Mouse (Mus musculus) spleen, postnatal 4 days (tissue): ENCODE measurements around the gene Rap2b.

Experiments
- DNase-seq, 2 experiments: peaks; one replicate each; pipeline ENCODE4 v3.0.0; 2022; ENCODE audit warnings: low spot score in 2 of 2

Gene Rap2b

GRCm38 (mm10) chr3:61386368-61386767, 24.9 kb downstream of the Rap2b start:
- DNase-seq = no peak

- no peak for DNase-seq
Measured at GRCm38 (mm10) chr3:61391564-61391963, 30.1 kb downstream of the Rap2b start.

GRCm38 (mm10) chr3:61392881-61393280, 31.4 kb downstream of the Rap2b start:
- no peak for DNase-seq

- DNase-seq = no peak
Measured at GRCm38 (mm10) chr3:61393520-61393919, 32.1 kb downstream of the Rap2b start.

GRCm38 (mm10) chr3:61395382-61395781, 33.9 kb downstream of the Rap2b start:
- DNase-seq = no peak

GRCm38 (mm10) chr3:61396728-61397127, 35.3 kb downstream of the Rap2b start:
- DNase-seq = no peak

GRCm38 (mm10) chr3:61400823-61401387, 39.5 kb downstream of the Rap2b start:
- DNase-seq = no peak

DNA sequence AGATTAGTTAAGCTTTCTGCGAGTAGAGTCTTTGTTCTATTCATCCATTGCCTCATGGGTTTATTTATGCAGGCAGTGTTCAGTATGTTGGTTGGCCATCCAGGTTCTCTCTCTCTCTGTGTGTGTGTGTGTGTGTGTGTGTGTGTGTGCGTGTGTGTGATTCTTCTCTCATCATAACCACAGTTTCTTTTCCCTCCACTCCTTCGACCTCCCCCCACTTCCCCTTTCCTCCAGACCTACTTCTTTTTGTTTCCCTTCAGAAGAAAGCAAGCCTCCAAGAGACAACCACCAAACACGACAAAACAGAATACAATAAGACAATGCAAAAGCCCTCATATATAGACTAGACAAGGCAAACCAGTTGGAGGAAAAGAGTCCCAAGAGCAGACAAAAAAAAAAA, 45.5 kb downstream of the Rap2b start:
- DNase-seq = no peak

DNA sequence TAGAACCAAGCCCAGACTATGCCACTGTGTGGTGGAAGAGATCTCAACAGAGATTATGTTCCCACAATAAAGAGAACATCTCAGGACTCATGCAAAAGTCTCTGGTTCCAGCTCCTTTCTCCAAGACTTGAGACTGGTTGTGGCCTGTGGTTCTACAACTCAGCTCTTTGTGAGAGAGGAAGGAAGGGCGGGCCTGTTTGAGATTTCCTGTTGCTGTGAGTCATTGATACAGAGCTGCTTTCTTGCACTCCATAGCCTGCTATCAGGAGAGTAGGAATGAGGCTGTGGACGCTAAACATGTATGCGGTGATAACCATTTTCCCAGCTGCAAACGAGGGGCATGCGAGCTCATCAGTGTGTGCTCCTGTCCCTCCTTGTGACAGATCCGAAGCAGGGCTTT, 48.2 kb downstream of the Rap2b start:
- peak in 1 of 2 experiments; percentile 18 for DNase-seq

DNA sequence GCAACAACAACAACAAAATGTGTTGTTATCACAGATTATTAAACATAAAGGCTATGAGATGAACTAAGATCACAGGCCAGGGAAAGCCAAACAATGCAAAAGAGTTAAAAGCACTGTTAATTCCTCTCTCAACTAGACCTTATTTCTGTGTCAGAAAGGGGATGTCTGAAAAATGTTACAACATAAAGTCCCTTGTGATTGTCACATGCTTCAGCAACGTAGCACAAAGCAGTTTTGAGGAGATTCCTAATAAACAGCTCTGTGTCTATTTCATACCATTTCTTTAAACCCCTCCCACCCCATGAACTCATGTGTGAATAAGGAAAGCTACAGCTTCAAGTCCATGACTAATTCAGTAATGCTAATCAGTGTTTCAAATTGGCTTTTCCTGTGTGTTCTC, 54.4 kb downstream of the Rap2b start:
- no peak for DNase-seq
